Mouse (Mus musculus) G1E (cell line): ENCODE measurements around the gene Olfr9.
"Not testable (repeated sequence)": the region's sequence is repeated elsewhere in the genome, so short reads cannot be mapped to it uniquely, and the experiment has no call there.

Source experiments
- CTCF ChIP-seq: IDR thresholded peaks from 2 replicates; pipeline ENCODE4 v1.5.1; 2012; ENCODE audit warnings: low read depth, low read length, inconsistent platforms, mixed read lengths
- GATA1 ChIP-seq: IDR thresholded peaks from 2 replicates; pipeline ENCODE4 v1.6.1; 2012; ENCODE audit warnings: borderline replicate concordance, low read length, inconsistent platforms, mixed read lengths
- POLR2AphosphoS5 ChIP-seq: IDR thresholded peaks from 2 replicates; pipeline ENCODE4 v1.6.1; 2012; ENCODE audit warnings: low read depth, low read length, inconsistent platforms; ENCODE audit not compliant: insufficient replicate concordance

DNA sequence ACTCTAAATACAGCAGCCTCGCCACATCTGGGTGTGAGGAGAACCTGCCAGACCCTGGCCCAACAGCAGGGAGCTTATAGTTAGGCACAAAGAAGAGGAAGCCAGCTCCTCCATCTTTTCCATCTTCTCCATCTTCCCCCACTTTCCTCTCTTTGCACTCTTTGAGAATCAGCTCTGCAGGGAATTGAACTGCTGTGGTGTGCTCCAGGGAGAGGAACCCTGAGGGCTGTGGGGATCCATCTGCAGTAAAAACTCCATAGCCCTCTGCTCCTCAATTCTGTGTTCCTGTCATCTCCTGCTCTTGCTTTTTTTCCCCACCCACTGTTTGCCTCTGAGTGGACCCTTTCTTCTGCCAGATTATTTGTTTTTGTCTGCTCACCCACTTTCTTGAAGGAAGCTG, at the start of gene Olfr9:
- not testable (repeated sequence) for TF ChIP-seq POLR2AphosphoS5, CTCF, GATA1
